Mouse (Mus musculus) CH12.LX (cell line): ENCODE measurements at regions not wholly inside any gene's neighbourhood (a gene's known extent, or its start where the extent isn't known, plus 50 kb on each side); places are given as distances from the start of the nearest gene placed in this dataset.

Experiments
- DNase-seq: peaks from one replicate; pipeline ENCODE4 v3.0.0-alpha.2; 2013; ENCODE audit errors: extremely low read depth
- H3K27ac ChIP-seq: 2 replicates; pipeline ENCODE4 v1.5.1; 2012; ENCODE audit warnings: low read depth, mild to moderate bottlenecking, control low read depth, moderate library complexity; ENCODE audit not compliant: insufficient read depth
- H3K27me3 ChIP-seq: replicated peaks from 2 replicates; pipeline ENCODE3; 2012; ENCODE audit warnings: inconsistent platforms
- H3K36me3 ChIP-seq, 2 experiments: replicated peaks in 1 of 2; 2 replicates each; pipeline versions ENCODE3 to v1.6.1; 2012; ENCODE audit warnings: inconsistent platforms in 1 of 2, low read length in 1 of 2, mild to moderate bottlenecking in 1 of 2, mixed read lengths in 1 of 2, moderate library complexity in 1 of 2; ENCODE audit not compliant: control insufficient read depth in 1 of 2, insufficient read depth in 1 of 2
- H3K4me1 ChIP-seq, 2 experiments: 2 replicates each; pipeline ENCODE4 v1.6.1; 2012; ENCODE audit warnings: inconsistent platforms in 1 of 2, moderate library complexity in 1 of 2; ENCODE audit not compliant: insufficient read depth in 2 of 2, control insufficient read depth in 1 of 2
- H3K4me2 ChIP-seq: 2 replicates; pipeline ENCODE4 v1.6.1; 2012; ENCODE audit warnings: low read depth, mild to moderate bottlenecking, control low read depth; ENCODE audit not compliant: poor library complexity, insufficient read depth, severe bottlenecking
- H3K4me3 ChIP-seq, 3 experiments: fragments of 150-350 bp in 1 of 3; sonication (generic) in 1 of 3; replicated peaks in 1 of 3; 2 replicates each; pipeline versions ENCODE3 to v1.5.1; 2011 to 2012; ENCODE audit warnings: low read depth in 2 of 3, low read length in 2 of 3, mild to moderate bottlenecking in 2 of 3, moderate library complexity in 2 of 3, control low read depth in 1 of 3, improper control_type of control experiment in 1 of 3, inconsistent platforms in 1 of 3, mixed read lengths in 1 of 3; ENCODE audit not compliant: poor library complexity in 1 of 3
- H3K79me2 ChIP-seq: replicated peaks from 2 replicates; pipeline ENCODE4 v1.6.1; 2012; ENCODE audit warnings: mild to moderate bottlenecking, moderate library complexity; ENCODE audit not compliant: control insufficient read depth, poor library complexity, insufficient read depth, severe bottlenecking; ENCODE audit errors: extremely low read depth
- H3K9ac ChIP-seq: 2 replicates; pipeline ENCODE4 v1.6.1; 2012; ENCODE audit warnings: low read depth, mild to moderate bottlenecking, control low read depth, moderate library complexity; ENCODE audit not compliant: insufficient read depth
- H3K9me3 ChIP-seq: replicated peaks from 2 replicates; pipeline ENCODE3; 2012; ENCODE audit warnings: low read length, inconsistent platforms, mixed read lengths
- BHLHE40 ChIP-seq: IDR thresholded peaks from 2 replicates; pipeline ENCODE4 v1.6.1; 2011; ENCODE audit warnings: mild to moderate bottlenecking, low read depth, low read length, improper control_type of control experiment
- CHD1 ChIP-seq: IDR thresholded peaks from 2 replicates; pipeline ENCODE4 v1.6.1; 2012; ENCODE audit warnings: low read depth, low read length, improper control_type of control experiment, inconsistent platforms
- CHD2 ChIP-seq: IDR thresholded peaks from 2 replicates; pipeline ENCODE4 v1.6.1; 2011; ENCODE audit warnings: low read length, improper control_type of control experiment
- CTCF ChIP-seq, 2 experiments: IDR thresholded peaks in 1 of 2; conservative IDR thresholded peaks in 1 of 2; 2 replicates each; pipeline ENCODE4 v1.5.1; 2011 to 2012; ENCODE audit warnings: low read depth in 2 of 2, low read length in 2 of 2, improper control_type of control experiment in 1 of 2, inconsistent platforms in 1 of 2, mild to moderate bottlenecking in 1 of 2, moderate library complexity in 1 of 2
- E2F4 ChIP-seq: IDR thresholded peaks from 2 replicates; pipeline ENCODE4 v1.6.1; 2011; ENCODE audit warnings: low read depth, low read length, improper control_type of control experiment; ENCODE audit not compliant: insufficient replicate concordance
- ELF1 ChIP-seq: IDR thresholded peaks from 2 replicates; pipeline ENCODE4 v1.6.1; 2014; ENCODE audit warnings: low read depth, mild to moderate bottlenecking, inconsistent platforms, low read length, improper control_type of control experiment
- HCFC1 ChIP-seq: IDR thresholded peaks from 2 replicates; pipeline ENCODE4 v1.6.1; 2012; ENCODE audit warnings: low read depth, mild to moderate bottlenecking, inconsistent platforms, low read length, improper control_type of control experiment
- IRF4 ChIP-seq: IDR thresholded peaks from 2 replicates; pipeline ENCODE4 v1.6.1; 2014; ENCODE audit warnings: low read depth, mild to moderate bottlenecking, inconsistent platforms, low read length, improper control_type of control experiment
- KAT2A ChIP-seq: IDR thresholded peaks from 2 replicates; pipeline ENCODE4 v1.6.1; 2012; ENCODE audit warnings: low read length, improper control_type of control experiment, inconsistent platforms; ENCODE audit not compliant: insufficient replicate concordance
- MAX ChIP-seq: IDR thresholded peaks from 2 replicates; pipeline ENCODE4 v1.6.1; 2011; ENCODE audit warnings: low read length, improper control_type of control experiment
- NRF1 ChIP-seq: IDR thresholded peaks from 2 replicates; pipeline ENCODE4 v1.6.1; 2014; ENCODE audit warnings: low read depth, mild to moderate bottlenecking, inconsistent platforms, low read length, improper control_type of control experiment, moderate library complexity
- PAX5 ChIP-seq: IDR thresholded peaks from 2 replicates; pipeline ENCODE4 v1.6.1; 2012; ENCODE audit warnings: low read length, inconsistent platforms, mixed read lengths
- POLR2AphosphoS2 ChIP-seq: IDR thresholded peaks from 2 replicates; pipeline ENCODE4 v1.6.1; 2011; ENCODE audit warnings: low read depth, low read length, improper control_type of control experiment
- RAD21 ChIP-seq: IDR thresholded peaks from 2 replicates; pipeline ENCODE4 v1.6.1; 2011; ENCODE audit warnings: low read depth, mild to moderate bottlenecking, low read length, improper control_type of control experiment, moderate library complexity
- SIN3A ChIP-seq: IDR thresholded peaks from 2 replicates; pipeline ENCODE4 v1.6.1; 2012; ENCODE audit warnings: low read length, improper control_type of control experiment, inconsistent platforms
- TBP ChIP-seq: conservative IDR thresholded peaks from 2 replicates; pipeline ENCODE4 v1.6.1; 2011; ENCODE audit warnings: low read depth, low read length, improper control_type of control experiment
- UBTF ChIP-seq: IDR thresholded peaks from 2 replicates; pipeline ENCODE4 v1.6.1; 2012; ENCODE audit warnings: low read depth, mild to moderate bottlenecking, inconsistent platforms, low read length, improper control_type of control experiment, moderate library complexity
- ZNF384 ChIP-seq: IDR thresholded peaks from 2 replicates; pipeline ENCODE4 v1.6.1; 2012; ENCODE audit warnings: low read depth, low read length, improper control_type of control experiment, inconsistent platforms
- dilution Hi-C: fragments of 300-500 bp; cut with MboI; formaldehyde crosslinking; loops from 2 replicates; pipeline ENCODE4 v1.14.3; 2020; ENCODE audit warnings: low sequenced_read_pairs; ENCODE audit not compliant: extremely low pct_unique_long_range_greater_than_20kb, extremely low pct_ligation_motif_present
- in situ Hi-C: fragments of 300-500 bp; cut with MboI; formaldehyde crosslinking; loops from 3 replicates; pipeline ENCODE4 v1.14.3; 2019; ENCODE audit warnings: low sequenced_read_pairs, low pct_ligation_motif_present, low pct_unique_long_range_greater_than_20kb, mixed read lengths

- no peaks in the 10 kb centered on the region for H3K9me3 ChIP-seq
- H3K9ac ChIP-seq, result no peak overlapping the region
- in situ Hi-C loops, result no loop called here
- H3K4me2 ChIP-seq, result no peak overlapping the region
- no peak for DNase-seq
- H3K36me3 ChIP-seq, result no peaks in the 10 kb centered on the region
- H3K27me3 ChIP-seq, result no peaks in the 10 kb centered on the region
- no peak for TF ChIP-seq BHLHE40
- no peak for TF ChIP-seq PAX5
- TF ChIP-seq TBP, result no peak
- TF ChIP-seq CTCF (conservative IDR thresholded peaks at IDR 0.05 in 1 of 2, IDR thresholded peaks at IDR 0.05 in 1 of 2; ENCODE audit: low read depth in 2 of 2, low read length in 2 of 2), result no peak
- TF ChIP-seq HCFC1, result no peak
- no peak for TF ChIP-seq MAX
- TF ChIP-seq CHD2, result no peak
- no peak for TF ChIP-seq ELF1
- no peak for TF ChIP-seq KAT2A
- no peak for TF ChIP-seq POLR2AphosphoS2
- no peak for TF ChIP-seq NRF1
- TF ChIP-seq UBTF, result no peak
- TF ChIP-seq RAD21, result no peak
- TF ChIP-seq ZNF384, result no peak
- no peak for TF ChIP-seq CHD1
- TF ChIP-seq IRF4, result no peak
- TF ChIP-seq SIN3A, result no peak
- TF ChIP-seq, all 38 proteins: peak for 0
- Histone ChIP-seq H3K27ac (no peak overlapping the region), H3K79me2 (no peaks in the 10 kb centered on the region), H3K4me3 (no peak overlapping the region), H3K4me1 (peaks cover 2 to 15% of the 10 kb centered on the region in 2 experiments; a peak in 3 of 4 replicates)
- dilution Hi-C loops, result no loop called here
Observed at GRCm38 (mm10) chr3:116197966-116198365, 55.3 kb downstream of the Gpr88 start.

- Histone ChIP-seq H3K4me2 (no peak overlapping the region), H3K27me3 (no peaks in the 10 kb centered on the region), H3K36me3 (no peaks in the 10 kb centered on the region), H3K79me2 (no peaks in the 10 kb centered on the region), H3K9ac (no peak overlapping the region), H3K4me1 (peaks cover 2 to 4% of the 10 kb centered on the region in 2 experiments; a peak in 3 of 4 replicates), H3K27ac (no peak overlapping the region), H3K9me3 (no peaks in the 10 kb centered on the region), H3K4me3 (no peak overlapping the region)
- no peak for DNase-seq
- in situ Hi-C loops, result no loop called here
- dilution Hi-C loops, result no loop called here
- TF ChIP-seq E2F4, result no peak
- no peak for TF ChIP-seq RAD21
Observed at GRCm38 (mm10) chr3:116194701-116195100, 58.6 kb downstream of the Gpr88 start.
